Mouse (Mus musculus) A20 (cell line): Measurements from ENCODE around the gene Cdc25b.
A peak's percentile ranks its signal among the peaks of the same experiment; 100 is the strongest.

ENCODE experiments used
- DNase-seq: peaks from one replicate; pipeline ENCODE4 v3.0.0-alpha.2; 2011; ENCODE audit warnings: low read depth, low spot score

The Cdc25b gene

DNA sequence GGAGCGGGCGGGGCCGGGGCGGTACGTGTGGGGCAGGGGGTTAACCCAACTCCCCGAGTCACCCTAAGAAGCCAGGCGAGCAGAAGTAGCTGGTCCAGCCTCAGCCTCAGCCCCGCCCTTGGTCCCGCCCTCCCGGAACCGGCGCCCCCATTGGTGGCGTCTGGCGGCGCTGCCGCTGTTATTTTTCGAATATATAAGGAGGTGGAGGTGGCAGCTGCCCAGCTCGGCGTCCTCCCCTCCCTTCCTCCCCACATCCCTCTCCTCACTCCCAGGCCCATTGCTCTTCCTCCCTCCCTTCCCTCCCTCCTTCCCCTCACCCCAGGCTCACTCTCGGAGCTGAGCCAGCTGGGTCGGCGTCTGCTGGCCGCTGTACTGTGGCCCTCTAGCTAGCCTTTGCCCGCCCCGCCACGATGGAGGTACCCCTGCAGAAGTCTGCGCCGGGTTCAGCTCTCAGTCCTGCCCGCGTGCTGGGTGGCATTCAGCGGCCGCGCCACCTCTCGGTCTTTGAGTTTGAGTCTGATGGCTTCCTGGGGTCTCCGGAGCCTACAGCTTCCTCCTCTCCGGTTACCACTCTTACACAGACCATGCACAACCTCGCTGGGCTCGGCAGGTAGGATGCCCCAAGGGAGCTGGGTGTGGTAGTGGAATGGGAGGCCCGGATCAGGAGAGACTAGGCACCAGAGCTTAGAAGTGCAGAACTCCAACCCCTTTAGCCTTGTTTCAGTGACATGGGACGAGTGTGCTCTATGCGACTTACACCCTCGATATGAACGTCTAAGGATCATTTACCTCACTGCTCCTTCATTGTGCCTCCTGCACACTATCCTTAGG, at the start of gene Cdc25b, which contains the start of gene Spef1:
Gene Cdc25b (plus strand): TSS at position 179 of the 831 bp plus-strand sequence.
Gene Spef1 (minus strand): TSS at position 512 of the 831 bp plus-strand sequence.
- peak; percentile 96 for DNase-seq

DNA sequence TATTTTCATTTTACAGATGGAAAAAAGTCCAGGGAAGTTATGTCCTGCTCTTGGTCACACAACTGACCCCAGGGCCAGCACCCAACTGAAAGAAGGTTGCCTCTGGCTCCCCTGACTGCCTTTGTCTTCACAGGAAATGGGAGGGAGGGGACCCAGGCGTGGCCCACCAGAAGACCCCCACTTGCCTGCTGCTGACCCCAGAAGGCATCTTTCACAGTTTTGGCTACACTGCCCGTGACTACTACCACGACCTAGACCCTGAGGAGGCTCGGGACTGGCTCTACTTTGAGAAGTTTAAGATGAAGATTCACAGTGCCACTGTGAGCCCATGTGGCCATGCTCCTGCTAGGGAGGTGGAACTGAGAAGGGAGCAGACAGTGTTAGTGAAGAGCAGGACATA, 48.5 kb upstream of the Cdc25b start:
- DNase-seq: no peak

DNA sequence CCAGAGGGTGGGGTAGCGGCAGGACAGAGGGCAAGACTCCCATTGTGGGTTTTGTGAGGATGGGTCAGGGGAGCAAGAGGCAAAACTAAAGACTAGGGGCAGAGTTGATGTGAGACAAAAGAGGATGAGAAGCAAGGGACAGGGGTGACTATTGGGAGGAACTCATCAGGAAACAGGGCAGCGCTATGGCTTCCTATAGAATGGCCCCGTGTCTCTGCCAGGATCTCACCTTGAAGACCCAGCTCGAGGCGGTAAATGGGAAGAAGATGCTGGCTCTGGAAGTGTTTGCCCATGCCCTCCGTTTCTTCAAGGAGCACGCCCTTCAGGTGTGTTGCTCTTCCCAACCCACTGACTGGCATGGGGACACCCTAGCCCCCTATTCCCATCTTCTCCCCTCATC, 48.0 kb upstream of the Cdc25b start:
- DNase-seq: no peak

DNA sequence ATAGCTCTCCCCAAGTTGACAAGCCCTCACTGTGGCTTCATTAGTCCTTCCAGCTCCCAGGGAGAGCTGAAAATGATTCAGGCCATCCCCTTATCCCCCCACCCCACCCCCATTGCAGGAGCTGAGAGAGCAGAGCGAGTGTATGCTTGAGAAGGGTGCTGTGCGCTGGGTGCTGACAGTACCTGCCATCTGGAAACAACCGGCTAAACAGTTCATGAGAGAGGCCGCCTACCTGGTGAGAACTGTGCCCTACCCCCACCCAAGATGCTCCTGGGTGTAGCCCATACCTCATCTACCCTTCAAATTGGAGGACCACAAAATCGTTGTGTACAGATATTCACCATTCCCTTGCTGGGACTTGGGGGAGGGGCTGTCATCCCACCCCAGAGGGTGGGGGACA, 47.5 kb upstream of the Cdc25b start:
- DNase-seq: no peak

DNA sequence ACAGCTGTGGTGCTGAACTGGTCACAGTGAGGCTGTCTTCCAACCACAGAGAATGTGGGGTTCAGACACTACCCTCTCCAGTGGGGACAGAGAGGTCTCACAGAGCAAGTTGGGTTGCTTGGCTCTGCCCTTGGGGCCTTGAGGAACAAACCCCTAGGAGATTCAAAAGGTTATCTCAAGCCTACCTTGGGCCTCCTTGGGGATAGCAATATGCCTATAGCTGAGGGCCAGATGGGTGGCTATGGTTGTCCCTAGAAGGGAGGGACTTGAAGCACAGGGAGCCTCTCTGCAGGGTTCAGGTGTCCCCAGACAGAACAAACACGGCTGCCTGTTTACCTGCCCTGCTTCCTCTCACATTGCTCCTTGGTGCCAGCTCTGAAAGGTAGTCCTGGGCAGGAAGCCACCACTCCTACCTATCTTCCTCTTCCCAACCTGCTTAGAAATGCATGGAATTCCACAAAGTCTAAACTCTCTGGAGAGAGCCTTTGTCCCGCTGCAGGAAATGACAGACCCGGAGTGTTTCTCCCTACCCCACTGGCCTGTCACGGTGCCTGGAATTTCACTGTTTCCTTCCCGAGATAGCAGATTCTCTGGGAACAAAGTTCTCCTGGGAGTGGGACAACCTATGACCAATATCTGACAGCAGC, 46.7 kb upstream of the Cdc25b start:
- no peak for DNase-seq

DNA sequence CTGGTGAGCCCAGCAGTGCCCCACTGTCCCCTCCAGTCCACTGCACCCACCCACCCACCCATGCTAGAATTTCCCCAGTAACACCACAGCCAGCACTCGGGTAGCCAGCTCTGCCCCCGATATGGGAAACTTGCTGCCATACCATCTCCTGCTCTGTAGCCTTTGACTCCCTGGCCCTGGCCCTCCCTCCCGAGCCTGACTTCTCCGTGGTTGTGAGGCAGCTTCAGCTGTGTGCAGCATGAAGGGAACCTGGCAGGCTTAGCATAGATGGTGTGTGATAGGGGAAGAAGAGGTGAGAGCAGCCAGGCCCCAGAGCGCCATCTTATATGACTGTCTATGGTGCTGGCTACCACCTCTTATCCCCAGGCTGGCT, 46.2 kb upstream of the Cdc25b start:
- DNase-seq: no peak

DNA sequence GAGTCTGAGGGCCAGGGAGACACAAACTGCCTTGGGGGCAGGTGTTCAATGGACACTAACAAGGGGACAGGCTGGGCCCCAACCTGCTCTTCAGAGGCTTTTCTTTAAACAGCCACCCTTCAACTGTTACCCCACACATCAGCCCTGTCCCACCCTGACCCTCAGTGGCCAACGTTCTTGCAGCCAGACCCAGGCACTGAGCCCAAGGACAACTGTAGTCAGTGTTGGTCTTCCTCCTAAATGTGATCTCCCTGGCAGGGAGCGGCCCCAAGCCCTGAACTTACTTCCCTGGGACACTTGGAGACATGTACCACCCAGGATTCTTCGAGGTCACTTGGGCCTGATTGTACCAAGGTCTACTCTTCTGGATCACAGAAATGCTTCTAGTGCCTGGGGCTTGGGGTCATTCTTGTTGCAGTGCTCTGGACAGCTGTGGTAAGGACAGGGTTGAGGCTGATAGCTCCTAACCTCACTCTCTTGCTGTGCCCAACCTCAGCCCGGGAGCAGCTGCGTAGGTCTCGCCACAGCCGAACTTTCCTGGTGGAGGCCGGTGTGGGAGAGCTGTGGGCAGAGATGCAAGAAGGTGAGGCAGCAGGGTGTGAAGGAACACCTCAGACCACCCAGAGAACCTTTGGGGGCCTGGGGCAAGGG, 45.3 kb upstream of the Cdc25b start:
- no peak for DNase-seq

DNA sequence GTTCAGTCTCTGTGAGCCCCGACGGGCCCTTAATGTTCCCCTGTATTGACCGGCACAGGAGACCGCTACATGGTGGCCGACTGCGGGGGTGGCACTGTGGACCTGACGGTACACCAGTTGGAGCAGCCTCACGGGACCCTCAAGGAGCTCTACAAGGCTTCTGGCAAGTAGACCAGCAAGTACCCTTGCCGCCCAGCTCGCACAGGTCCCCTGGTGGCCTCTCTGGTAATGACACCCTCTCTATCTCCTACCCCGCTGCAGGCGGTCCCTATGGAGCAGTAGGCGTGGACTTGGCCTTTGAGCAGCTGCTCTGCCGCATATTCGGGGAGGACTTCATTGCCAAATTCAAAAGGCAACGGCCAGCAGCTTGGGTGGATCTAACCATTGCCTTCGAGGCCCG, 44.2 kb upstream of the Cdc25b start:
- DNase-seq: peak; percentile 70

DNA sequence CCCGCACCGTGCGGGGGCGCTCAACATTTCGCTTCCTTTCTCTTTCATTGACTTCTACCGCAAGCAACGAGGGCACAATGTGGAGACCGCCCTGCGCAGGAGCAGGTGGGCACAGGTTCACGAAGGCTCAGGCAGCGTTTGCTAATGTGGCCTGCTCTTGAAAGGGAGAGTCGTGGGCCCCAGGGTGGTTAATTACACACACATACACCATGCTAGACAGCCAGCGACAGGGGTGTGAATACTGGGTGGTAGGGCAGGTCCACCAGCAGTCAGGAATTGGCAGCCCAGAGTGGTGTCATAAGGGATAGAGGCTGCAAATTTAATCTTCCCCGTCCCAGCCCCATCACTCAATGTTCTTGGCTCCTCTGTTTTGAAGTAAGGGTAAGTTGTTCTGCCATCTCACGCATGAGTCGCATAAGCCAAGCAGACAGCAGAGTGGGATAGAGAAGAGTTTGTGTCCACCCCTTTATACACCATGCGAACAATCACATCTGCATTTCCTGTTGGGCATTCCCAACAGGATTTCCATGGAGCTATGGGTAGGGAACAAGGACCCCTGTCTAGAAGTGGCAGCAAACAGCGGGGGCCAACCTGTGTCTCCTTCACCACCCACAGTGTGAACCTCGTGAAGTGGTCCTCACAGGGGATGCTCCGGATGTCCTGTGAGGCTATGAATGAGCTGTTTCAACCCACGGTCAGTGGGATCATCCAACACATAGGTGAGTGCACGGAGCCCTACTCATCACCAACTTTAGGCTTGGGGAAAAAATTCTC, 43.6 kb upstream of the Cdc25b start:
- DNase-seq: no peak

DNA sequence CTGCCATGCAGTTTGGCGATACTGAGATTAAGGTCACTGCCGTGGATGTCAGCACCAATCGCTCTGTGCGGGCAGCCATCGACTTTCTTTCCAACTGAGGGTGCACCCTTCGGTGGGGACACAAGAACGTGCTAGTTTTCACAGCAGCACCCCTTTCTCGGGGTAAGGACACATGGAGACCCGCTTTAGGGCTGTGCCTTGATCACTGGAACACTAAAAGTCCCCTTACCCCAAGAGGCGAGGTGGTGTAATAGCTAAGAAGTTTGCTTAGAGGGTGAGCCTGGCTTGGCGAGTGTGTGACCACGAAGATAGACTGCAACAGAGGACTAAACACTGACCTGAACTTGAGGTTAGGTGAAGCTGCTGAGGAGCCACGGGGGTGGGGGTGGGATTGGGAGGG, 41.6 kb upstream of the Cdc25b start:
- DNase-seq: no peak

DNA sequence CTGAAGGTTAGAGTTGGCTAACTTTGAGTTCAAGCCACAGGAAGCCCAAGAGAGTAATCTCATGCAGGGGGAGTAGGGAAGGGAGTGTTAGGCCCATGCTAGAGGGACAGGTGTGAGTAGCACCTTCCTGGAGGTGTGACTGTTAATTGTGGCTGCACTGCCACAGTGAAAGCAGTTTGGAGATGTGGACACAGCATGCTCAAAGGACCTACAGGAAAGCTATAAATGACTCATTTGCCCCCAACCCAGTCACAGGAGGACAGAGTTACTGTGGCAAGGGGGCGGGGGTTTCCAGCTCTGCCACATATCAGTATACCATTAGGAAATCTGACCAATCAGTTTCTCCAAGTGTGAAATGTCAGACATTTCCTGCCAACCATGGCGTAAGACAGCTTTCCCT, 41.2 kb upstream of the Cdc25b start:
- no peak for DNase-seq

DNA sequence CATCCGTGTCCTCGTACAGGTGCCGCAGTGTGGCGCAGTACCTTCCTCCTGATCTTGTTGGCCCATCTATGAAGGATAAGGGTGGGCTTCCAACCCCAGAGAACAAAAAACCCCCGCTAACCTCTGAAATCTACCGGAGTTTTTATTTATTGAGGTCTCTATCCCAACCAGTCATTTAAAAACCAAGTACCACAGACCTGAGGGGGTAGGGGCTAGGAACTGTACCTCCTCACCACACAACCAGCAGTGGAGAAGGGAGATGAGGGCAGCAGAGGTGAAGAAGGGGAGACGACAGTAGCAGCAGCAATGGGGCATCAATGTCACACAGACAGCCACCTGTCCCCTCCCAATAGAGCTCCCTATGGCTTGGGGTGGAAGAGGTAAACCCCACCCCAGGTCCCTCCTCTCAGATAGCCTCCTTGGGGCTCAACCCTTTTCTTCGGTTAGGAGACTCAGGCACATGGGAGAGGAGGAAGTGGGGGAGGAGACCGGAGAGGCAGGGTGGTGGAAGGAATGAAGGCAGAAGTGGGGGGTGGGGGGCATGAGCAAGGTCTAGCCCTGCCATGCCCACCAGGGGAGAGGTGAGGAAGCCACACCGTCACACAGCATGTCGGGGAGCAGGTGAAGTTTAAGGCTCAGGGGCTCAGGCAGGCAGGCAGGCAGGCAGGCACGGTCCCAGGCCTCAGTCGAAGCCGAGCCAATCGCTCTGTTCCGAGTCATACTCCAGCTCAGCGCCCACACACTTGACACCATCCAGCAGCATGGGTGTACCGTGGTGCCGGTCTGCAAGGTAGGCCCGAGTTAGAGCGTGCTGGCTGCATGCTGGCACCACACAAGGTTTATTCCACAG, 40.3 kb upstream of the Cdc25b start:
- DNase-seq: no peak

DNA sequence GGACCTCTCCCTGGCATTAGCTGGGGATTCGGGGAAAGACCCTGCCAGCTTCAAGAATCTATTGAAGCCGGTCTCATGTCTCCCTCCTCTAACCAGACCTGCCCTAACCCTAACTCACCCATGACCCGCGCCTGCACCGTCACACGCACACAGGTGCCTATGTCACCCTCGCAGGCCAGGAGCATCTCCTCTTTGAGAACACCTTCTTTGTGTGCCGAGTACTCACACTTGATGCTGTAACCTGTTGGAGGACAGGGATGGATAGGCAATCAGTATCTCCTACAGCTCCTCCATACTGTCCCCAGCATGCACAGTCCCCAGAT, 39.7 kb upstream of the Cdc25b start:
- DNase-seq: no peak

DNA sequence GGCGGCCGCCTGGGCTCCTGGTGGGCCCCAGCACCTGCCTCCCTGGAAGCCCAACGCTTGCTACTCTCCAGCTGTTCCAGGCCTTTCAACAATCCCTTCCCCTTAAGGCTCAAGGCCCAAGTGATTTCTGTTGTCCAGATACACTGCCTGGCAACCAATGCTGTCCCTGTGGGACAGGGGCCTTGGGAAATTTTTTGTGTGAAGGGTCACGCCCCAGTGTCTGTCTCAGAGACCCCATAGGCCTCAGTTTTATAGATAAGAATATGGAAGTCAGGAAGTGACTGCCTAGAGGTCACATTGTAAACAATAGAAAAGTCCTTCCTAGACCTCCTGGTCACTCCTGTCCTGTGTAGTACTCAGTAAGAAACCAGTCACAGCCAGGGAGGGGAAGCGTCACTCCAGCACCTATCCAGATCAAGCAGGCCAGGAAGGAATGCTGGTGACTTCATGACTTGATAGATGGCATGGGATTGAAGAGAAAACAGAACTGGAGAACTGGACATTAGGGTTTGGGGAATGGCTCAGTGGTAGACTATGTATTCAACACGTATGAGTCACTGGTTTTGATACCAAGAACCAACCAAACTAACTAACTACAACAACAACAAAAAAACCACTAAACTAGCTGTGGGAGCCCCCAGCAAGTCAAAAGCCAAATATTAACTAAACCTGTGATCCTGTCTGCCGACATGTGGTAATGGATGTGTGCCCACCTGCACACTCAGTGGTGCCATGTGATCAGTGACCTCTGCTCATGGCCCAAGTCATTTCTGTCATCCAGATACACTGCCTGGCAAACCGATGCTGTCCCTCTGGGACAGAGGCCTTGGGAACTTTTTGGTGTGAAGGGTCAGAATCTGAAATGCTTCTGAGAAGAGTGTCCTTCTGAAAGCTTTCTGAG, 38.1 kb upstream of the Cdc25b start:
- no peak for DNase-seq

DNA sequence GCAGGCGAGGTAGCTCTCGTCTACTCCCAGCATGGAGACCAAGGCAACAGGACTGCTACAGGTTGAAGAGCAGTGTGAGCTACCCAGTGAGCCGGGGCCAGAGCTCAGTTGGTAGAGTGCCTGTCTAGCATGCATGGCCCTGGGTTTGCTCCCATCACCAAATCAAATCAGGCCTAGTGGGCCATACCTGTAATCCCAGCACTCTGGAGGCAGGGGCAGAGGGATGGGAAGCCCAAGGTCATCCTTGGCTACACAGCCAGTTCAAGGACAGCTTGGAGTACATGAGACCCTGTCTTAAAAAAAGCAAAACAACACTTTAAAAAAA, 37.5 kb upstream of the Cdc25b start:
- DNase-seq: no peak

DNA sequence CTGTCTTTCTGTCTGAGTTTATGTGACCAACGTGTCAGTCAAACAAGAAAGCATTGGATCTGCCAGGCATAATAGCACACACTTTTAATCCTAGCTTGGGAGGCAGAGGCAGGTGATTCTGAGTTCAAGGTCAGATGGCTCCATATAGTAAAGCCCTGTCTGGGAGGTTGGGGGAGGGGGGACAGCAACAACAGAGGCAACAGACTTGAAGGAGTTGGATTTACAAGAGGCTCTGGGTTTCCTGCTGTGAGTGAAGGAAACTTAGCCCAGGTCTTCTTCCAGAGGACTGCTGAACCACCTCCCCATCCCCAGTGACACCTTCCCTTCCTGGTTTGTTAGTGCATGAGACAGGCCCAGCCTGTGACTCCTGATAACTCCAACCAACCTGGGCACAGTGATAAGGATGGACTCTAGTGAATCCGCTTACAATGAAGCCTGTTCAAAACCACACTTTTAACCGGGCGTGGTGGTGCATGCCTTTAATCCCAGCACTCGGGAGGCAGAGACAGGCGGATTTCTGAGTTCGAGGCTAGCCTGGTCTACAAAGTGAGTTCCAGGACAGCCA, 34.5 kb upstream of the Cdc25b start:
- no peak for DNase-seq

DNA sequence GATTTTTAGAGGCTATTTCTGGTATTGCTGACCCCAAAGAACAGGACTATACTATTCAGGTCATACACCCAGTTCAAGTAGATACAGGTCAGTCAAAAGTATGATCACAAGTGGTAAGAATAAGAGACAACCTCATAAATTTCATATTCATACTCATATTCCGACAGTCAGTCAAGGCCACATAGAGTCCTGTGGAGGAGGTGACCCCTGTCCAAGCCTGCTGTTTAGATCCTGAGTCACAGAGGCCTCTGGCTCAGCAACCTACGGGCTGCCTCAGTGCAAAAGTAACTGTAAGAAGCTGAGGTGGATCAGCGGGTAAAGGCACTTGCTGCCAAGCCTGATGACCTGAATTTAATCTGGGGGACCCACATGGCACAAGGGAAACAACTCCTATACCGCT, 32.7 kb upstream of the Cdc25b start:
- no peak for DNase-seq

DNA sequence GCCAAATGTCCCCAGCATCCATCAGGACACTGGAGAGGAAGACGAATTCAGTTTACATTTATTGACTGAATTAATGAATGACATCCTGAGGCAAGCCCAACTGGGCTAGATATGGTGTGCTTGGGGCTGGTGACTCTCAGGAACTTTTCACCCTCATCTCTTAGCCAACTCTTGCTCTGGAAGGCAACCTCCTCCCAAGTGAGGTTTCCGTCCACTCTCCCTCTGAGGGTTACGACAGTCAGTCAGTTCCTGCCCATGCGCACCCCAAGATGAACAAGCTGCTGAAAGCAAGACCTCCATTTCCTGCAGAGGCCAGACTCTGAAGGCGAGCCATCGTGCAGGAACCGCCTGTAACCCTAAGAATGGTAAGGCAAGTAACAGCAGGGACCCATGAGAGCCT, 29.8 kb upstream of the Cdc25b start:
- no peak for DNase-seq

DNA sequence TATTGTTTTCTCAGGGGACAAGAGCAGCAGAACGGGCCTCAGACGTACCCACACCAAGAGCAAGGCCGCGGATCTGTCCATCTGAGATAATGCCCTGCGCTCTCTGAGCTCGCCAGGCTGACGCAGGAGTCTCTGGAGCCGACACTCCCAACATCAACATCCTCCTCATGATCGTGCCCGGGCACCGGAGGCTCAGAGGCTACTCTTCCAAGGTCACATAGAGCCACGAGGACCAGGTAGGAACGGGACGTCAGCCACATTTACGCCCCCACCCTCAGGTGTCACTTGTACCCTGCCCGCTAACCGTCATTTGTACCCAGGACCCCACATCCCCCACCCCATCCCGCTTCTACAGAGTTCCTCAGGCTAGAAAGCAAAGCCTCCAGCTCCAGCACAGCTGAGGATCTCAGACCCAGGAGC, 27.2 kb upstream of the Cdc25b start:
- no peak for DNase-seq
